Mouse (Mus musculus) limb, embryonic 13.5 days (tissue): Measurements from ENCODE around the gene Tpte. TPM values are rescaled to one million over a fixed set of nuclear protein-coding genes. Genes with fewer than 3 reads are reported as not detected.

Experiments
- ATAC-seq: fragments of 200-750 bp; cut with Nextera tagmentation; 2 replicates; pipeline ENCODE4 v1.8.0; 2017; ENCODE audit warnings: low read depth, moderate number of reproducible peaks, moderate TSS enrichment; ENCODE audit not compliant: low FRiP score
- H3K27ac ChIP-seq: fragments of 300-500 bp; sonication (generic); 2 replicates; pipeline ENCODE4 v1.5.1; 2015; ENCODE audit warnings: inconsistent platforms, mild to moderate bottlenecking, moderate library complexity
- H3K27me3 ChIP-seq: fragments of 300-500 bp; sonication (generic); 2 replicates; pipeline ENCODE4 v1.6.1; 2015; ENCODE audit warnings: mild to moderate bottlenecking, inconsistent platforms
- H3K36me3 ChIP-seq: fragments of 300-500 bp; sonication (generic); 2 replicates; pipeline ENCODE4 v1.6.1; 2015; ENCODE audit warnings: inconsistent platforms, mild to moderate bottlenecking, moderate library complexity
- H3K4me1 ChIP-seq: fragments of 300-500 bp; sonication (generic); 2 replicates; pipeline ENCODE4 v1.6.1; 2015; ENCODE audit warnings: inconsistent platforms
- H3K4me2 ChIP-seq: fragments of 300-500 bp; sonication (generic); replicated peaks from 2 replicates; pipeline ENCODE4 v1.6.1; 2015; ENCODE audit warnings: inconsistent platforms, mild to moderate bottlenecking, moderate library complexity
- H3K4me3 ChIP-seq: fragments of 300-500 bp; sonication (generic); 2 replicates; pipeline ENCODE4 v1.5.1; 2015; ENCODE audit warnings: moderate library complexity, mild to moderate bottlenecking, inconsistent platforms
- H3K9ac ChIP-seq: fragments of 300-500 bp; sonication (generic); 2 replicates; pipeline ENCODE4 v1.6.1; 2015; ENCODE audit warnings: mild to moderate bottlenecking, inconsistent platforms
- H3K9me3 ChIP-seq: fragments of 300-500 bp; sonication (generic); 2 replicates; pipeline ENCODE4 v1.6.1; 2016; ENCODE audit warnings: inconsistent platforms
- WGBS: fragments of 180-500 bp; shearing (Covaris S2); methylation state at CpG from one replicate; pipeline ENCODE4 v1.1.7; 2015; 5-methylcytosine and 5-hydroxymethylcytosine counted together
- polyA plus RNA-seq: library from polyadenylated mRNA; unstranded; fragments of >200 nt; fragmentation: Nextera tagmentation; extraction: Ambion mirVana; gene quantifications from 2 replicates; pipeline ENCODE4 v1.2.1, GENCODE M21; 2015

The Tpte gene
- not detected in 2 replicates for polyA plus RNA-seq

- 48% methylated on average over 2 of the region's 2 CpGs for WGBS
- no peaks in the 10 kb centered on the region for H3K27me3 ChIP-seq
- peak; percentile 61; the same call in 1 of the 2 replicates for ATAC-seq
- H3K4me3 ChIP-seq: no peak within 1 kb of the TSS
- H3K27ac ChIP-seq: no peak within 1 kb of the TSS
- H3K9me3 ChIP-seq: no peaks in the 10 kb centered on the region
- H3K4me1 ChIP-seq: no peaks in the 10 kb centered on the region
- H3K36me3 ChIP-seq: no peaks in the 10 kb centered on the region
- H3K9ac ChIP-seq: no peak within 1 kb of the TSS
- H3K4me2 ChIP-seq: no peak within 1 kb of the TSS
Observed at GRCm38 (mm10) chr8:22282999-22283491, at the start of gene Tpte. Gene Tpte, plus strand, starts transcription at chr8:22283441.

- H3K9me3 ChIP-seq: no peaks in the 10 kb centered on the region
- H3K9ac ChIP-seq: no peak overlapping the region
- WGBS: 84% methylated on average over 9 of the region's 9 CpGs
- no peak for ATAC-seq
- peaks cover 1% of the 10 kb centered on the region; the same call in 1 of the 2 replicates for H3K4me1 ChIP-seq
- H3K36me3 ChIP-seq: no peaks in the 10 kb centered on the region
- H3K4me3 ChIP-seq: no peak overlapping the region
- no peak overlapping the region for H3K27ac ChIP-seq
- no peaks in the 10 kb centered on the region for H3K27me3 ChIP-seq
- H3K4me2 ChIP-seq: no peak overlapping the region
Observed at GRCm38 (mm10) chr8:22242986-22243385, 40.3 kb upstream of the Tpte start.

GRCm38 (mm10) chr8:22245663-22246062, 37.6 kb upstream of the Tpte start:
- Histone ChIP-seq H3K27me3 (no peaks in the 10 kb centered on the region), H3K4me3 (no peak overlapping the region), H3K27ac (no peak overlapping the region), H3K9me3 (no peaks in the 10 kb centered on the region), H3K9ac (no peak overlapping the region), H3K36me3 (no peaks in the 10 kb centered on the region), H3K4me1 (peaks cover 4% of the 10 kb centered on the region; the same call in 1 of the 2 replicates), H3K4me2 (no peak overlapping the region)
- ATAC-seq: no peak
- WGBS: 60% methylated on average over 1 of the region's 1 CpGs

- no peaks in the 10 kb centered on the region for H3K9me3 ChIP-seq
- no peak for ATAC-seq
- H3K4me2 ChIP-seq: no peak overlapping the region
- H3K9ac ChIP-seq: no peak overlapping the region
- no peaks in the 10 kb centered on the region for H3K27me3 ChIP-seq
- no peak overlapping the region for H3K27ac ChIP-seq
- WGBS: 80% methylated on average over 12 of the region's 12 CpGs
- peaks cover 4% of the 10 kb centered on the region; the same call in 1 of the 2 replicates for H3K4me1 ChIP-seq
- H3K4me3 ChIP-seq: no peak overlapping the region
- no peaks in the 10 kb centered on the region for H3K36me3 ChIP-seq
Observed at GRCm38 (mm10) chr8:22247956-22248355, 35.3 kb upstream of the Tpte start.

- peaks cover 4% of the 10 kb centered on the region; the same call in 1 of the 2 replicates for H3K4me1 ChIP-seq
- no peak overlapping the region for H3K9ac ChIP-seq
- H3K27ac ChIP-seq: no peak overlapping the region
- WGBS: 76% methylated on average over 9 of the region's 9 CpGs
- no peaks in the 10 kb centered on the region for H3K36me3 ChIP-seq
- no peaks in the 10 kb centered on the region for H3K27me3 ChIP-seq
- H3K9me3 ChIP-seq: no peaks in the 10 kb centered on the region
- H3K4me2 ChIP-seq: no peak overlapping the region
- ATAC-seq: no peak
- H3K4me3 ChIP-seq: no peak overlapping the region
Observed at GRCm38 (mm10) chr8:22249080-22249479, 34.2 kb upstream of the Tpte start.

- H3K9me3 ChIP-seq: peaks cover 5% of the 10 kb centered on the region; the same call in 1 of the 2 replicates
- 83% methylated on average over 18 of the region's 18 CpGs for WGBS
- H3K27ac ChIP-seq: no peak overlapping the region
- no peak overlapping the region for H3K4me3 ChIP-seq
- no peaks in the 10 kb centered on the region for H3K4me1 ChIP-seq
- H3K9ac ChIP-seq: no peak overlapping the region
- H3K27me3 ChIP-seq: no peaks in the 10 kb centered on the region
- no peak for ATAC-seq
- H3K36me3 ChIP-seq: peaks cover 7% of the 10 kb centered on the region; the same call in 1 of the 2 replicates
- H3K4me2 ChIP-seq: no peak overlapping the region
Observed at GRCm38 (mm10) chr8:22258946-22259450, 24.2 kb upstream of the Tpte start.

- no peak for ATAC-seq
- peaks cover 7% of the 10 kb centered on the region; the same call in 1 of the 2 replicates for H3K36me3 ChIP-seq
- no peak overlapping the region for H3K4me2 ChIP-seq
- no peak overlapping the region for H3K9ac ChIP-seq
- H3K4me1 ChIP-seq: peaks cover 2% of the 10 kb centered on the region; the same call in 1 of the 2 replicates
- no peaks in the 10 kb centered on the region for H3K27me3 ChIP-seq
- WGBS: 72% methylated on average over 12 of the region's 12 CpGs
- H3K27ac ChIP-seq: no peak overlapping the region
- no peak overlapping the region for H3K4me3 ChIP-seq
- peaks cover 2% of the 10 kb centered on the region; the same call in 1 of the 2 replicates for H3K9me3 ChIP-seq
Observed at GRCm38 (mm10) chr8:22259531-22259930, 23.7 kb upstream of the Tpte start.

GRCm38 (mm10) chr8:22260091-22260722, 23.0 kb upstream of the Tpte start:
- H3K9me3 ChIP-seq: no peaks in the 10 kb centered on the region
- WGBS: 55% methylated on average over 9 of the region's 9 CpGs
- no peak for ATAC-seq
- H3K27ac ChIP-seq: no peak overlapping the region
- H3K27me3 ChIP-seq: no peaks in the 10 kb centered on the region
- no peak overlapping the region for H3K4me3 ChIP-seq
- H3K36me3 ChIP-seq: peaks cover 7% of the 10 kb centered on the region; the same call in 1 of the 2 replicates
- peaks cover 6% of the 10 kb centered on the region; the same call in 1 of the 2 replicates for H3K4me1 ChIP-seq
- no peak overlapping the region for H3K9ac ChIP-seq
- H3K4me2 ChIP-seq: no peak overlapping the region

GRCm38 (mm10) chr8:22262267-22262666, 21.0 kb upstream of the Tpte start:
- peaks cover 7% of the 10 kb centered on the region; the same call in 1 of the 2 replicates for H3K36me3 ChIP-seq
- WGBS: 87% methylated on average over 3 of the region's 3 CpGs
- no peak overlapping the region for H3K4me3 ChIP-seq
- no peak overlapping the region for H3K9ac ChIP-seq
- H3K27ac ChIP-seq: no peak overlapping the region
- no peak for ATAC-seq
- H3K9me3 ChIP-seq: no peaks in the 10 kb centered on the region
- no peak overlapping the region for H3K4me2 ChIP-seq
- H3K4me1 ChIP-seq: peaks cover 6% of the 10 kb centered on the region; the same call in 1 of the 2 replicates
- no peaks in the 10 kb centered on the region for H3K27me3 ChIP-seq

- no peak overlapping the region for H3K9ac ChIP-seq
- H3K4me3 ChIP-seq: no peak overlapping the region
- H3K27ac ChIP-seq: peak overlapping the region; percentile 52; the same call in 1 of the 2 replicates
- WGBS: 78% methylated on average over 6 of the region's 6 CpGs
- H3K4me1 ChIP-seq: peaks cover 6% of the 10 kb centered on the region; the same call in 1 of the 2 replicates
- no peaks in the 10 kb centered on the region for H3K27me3 ChIP-seq
- H3K9me3 ChIP-seq: no peaks in the 10 kb centered on the region
- no peaks in the 10 kb centered on the region; the same call in 1 of the 2 replicates for H3K36me3 ChIP-seq
- no peak overlapping the region for H3K4me2 ChIP-seq
- ATAC-seq: no peak
Observed at GRCm38 (mm10) chr8:22264292-22264691, 18.9 kb upstream of the Tpte start.

- peak; percentile 75; the same call in 1 of the 2 replicates for ATAC-seq
- no peaks in the 10 kb centered on the region for H3K9me3 ChIP-seq
- no peak overlapping the region for H3K4me3 ChIP-seq
- H3K4me1 ChIP-seq: peaks cover 6% of the 10 kb centered on the region; the same call in 1 of the 2 replicates
- H3K36me3 ChIP-seq: no peaks in the 10 kb centered on the region
- no peak overlapping the region for H3K9ac ChIP-seq
- no peak overlapping the region for H3K4me2 ChIP-seq
- H3K27ac ChIP-seq: peak overlapping the region; percentile 52; the same call in 1 of the 2 replicates
- H3K27me3 ChIP-seq: no peaks in the 10 kb centered on the region
- WGBS: 59% methylated on average over 6 of the region's 6 CpGs
Observed at GRCm38 (mm10) chr8:22264787-22265186, 18.5 kb upstream of the Tpte start.

- no peak overlapping the region for H3K4me2 ChIP-seq
- peak overlapping the region; percentile 44; the same call in 1 of the 2 replicates for H3K27ac ChIP-seq
- no peaks in the 10 kb centered on the region for H3K27me3 ChIP-seq
- ATAC-seq: no peak
- H3K9me3 ChIP-seq: no peaks in the 10 kb centered on the region
- H3K36me3 ChIP-seq: no peaks in the 10 kb centered on the region
- no peak overlapping the region for H3K9ac ChIP-seq
- peaks cover 6% of the 10 kb centered on the region; the same call in 1 of the 2 replicates for H3K4me1 ChIP-seq
- no peak overlapping the region for H3K4me3 ChIP-seq
- 74% methylated on average over 1 of the region's 1 CpGs for WGBS
Observed at GRCm38 (mm10) chr8:22265194-22265593, 18.0 kb upstream of the Tpte start.
